Mouse (Mus musculus) hindlimb bud, embryonic 11.5 days (tissue): Measurements from ENCODE around the gene Plcd1.

Experiments
- DNase-seq: peaks from one replicate; pipeline ENCODE4 v3.0.0-alpha.2; 2012; ENCODE audit warnings: low read depth, low spot score; ENCODE audit errors: extremely low spot score

Gene Plcd1

DNA sequence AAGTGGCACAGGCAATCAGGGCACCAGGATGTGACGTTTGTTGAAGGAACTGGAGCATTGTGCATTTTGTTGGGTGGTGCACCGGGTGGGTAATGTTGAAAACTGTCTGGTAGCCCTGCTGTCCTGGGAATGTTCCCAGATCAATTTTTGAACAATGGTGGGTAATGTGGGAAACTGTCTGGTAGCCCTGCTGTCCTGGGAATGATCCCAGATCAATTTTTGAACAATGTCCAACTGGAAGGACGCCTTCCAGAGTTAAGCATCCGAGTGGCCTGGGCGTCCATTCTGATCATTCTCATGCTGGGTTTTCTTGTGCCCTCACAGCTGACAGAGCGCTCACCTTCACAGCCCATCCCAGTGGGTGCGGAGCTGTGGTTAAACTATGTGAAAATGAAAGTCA, 66.0 kb downstream of the Plcd1 start:
- DNase-seq = no peak

DNA sequence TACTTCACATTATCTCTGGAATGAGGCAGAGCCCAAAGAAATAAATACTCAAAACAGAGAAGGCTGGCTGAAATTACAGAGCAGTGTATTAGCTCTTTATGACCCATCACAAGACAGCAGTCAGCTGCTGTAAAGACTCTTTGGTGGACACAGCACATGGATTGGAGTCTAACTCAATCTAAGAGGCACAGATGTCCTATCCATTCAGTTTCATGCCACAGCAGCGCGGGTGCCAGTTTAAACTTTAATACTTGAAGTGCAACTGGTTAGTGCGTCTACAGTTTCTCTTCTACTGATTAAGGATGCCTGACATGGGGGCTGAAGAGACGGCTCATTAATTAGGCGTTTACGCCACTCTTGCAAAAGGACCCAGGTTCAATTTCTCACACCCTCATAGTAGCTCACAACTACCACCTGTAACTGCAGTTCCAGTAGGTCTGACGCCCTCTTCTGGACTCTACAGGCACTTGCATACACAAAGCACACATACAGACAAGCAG, 67.4 kb downstream of the Plcd1 start:
- DNase-seq = no peak

GRCm38 (mm10) chr9:119025263-119025662, 68.0 kb downstream of the Plcd1 start:
- DNase-seq = no peak

DNA sequence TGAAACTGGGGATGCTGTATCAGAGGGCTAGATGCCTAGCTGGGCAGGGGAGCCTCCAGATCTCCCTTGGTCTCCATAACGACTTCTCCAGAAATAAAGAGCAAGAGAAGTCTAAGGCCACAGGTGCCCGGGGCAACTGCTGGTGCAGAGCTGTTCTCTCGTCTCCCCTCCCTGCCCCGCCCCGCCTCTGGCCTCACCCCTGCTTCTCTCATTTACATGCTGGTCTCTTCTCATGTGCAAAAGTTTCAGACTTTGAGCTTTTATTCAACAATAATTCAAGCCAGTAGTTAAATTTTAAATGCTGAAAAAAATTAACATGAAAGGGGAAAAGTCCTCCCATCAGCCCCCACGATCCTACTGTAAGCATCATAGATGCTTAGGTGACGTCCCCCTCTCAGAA, 71.6 kb downstream of the Plcd1 start:
- no peak for DNase-seq
